Mouse (Mus musculus) embryonic facial prominence, embryonic 14.5 days (tissue): Measurements from ENCODE around the gene Exosc10. TPM values are rescaled to one million over a fixed set of nuclear protein-coding genes. Genes with fewer than 3 reads are reported as not detected.

Source experiments
- ATAC-seq: fragments of 200-750 bp; cut with Nextera tagmentation; 2 replicates; pipeline ENCODE4 v1.8.0; 2017; ENCODE audit warnings: low read depth, moderate number of reproducible peaks, moderate TSS enrichment
- DNase-seq: peaks from one replicate; pipeline ENCODE4 v3.0.0-alpha.2; 2015; ENCODE audit warnings: low spot score
- H3K27ac ChIP-seq: fragments of 300-500 bp; sonication (generic); replicated peaks from 2 replicates; pipeline ENCODE4 v1.5.1; 2014; ENCODE audit warnings: low read depth, mild to moderate bottlenecking, low read length, moderate library complexity
- H3K27me3 ChIP-seq: fragments of 300-500 bp; sonication (generic); replicated peaks from 2 replicates; pipeline ENCODE4 v1.6.1; 2014; ENCODE audit warnings: low read length; ENCODE audit not compliant: control insufficient read depth, insufficient read depth
- H3K36me3 ChIP-seq: fragments of 300-500 bp; sonication (generic); 2 replicates; pipeline ENCODE4 v1.6.1; 2014; ENCODE audit warnings: low read length, mixed read lengths; ENCODE audit not compliant: control insufficient read depth, insufficient read depth
- H3K4me1 ChIP-seq: fragments of 300-500 bp; sonication (generic); 2 replicates; pipeline ENCODE4 v1.6.1; 2014; ENCODE audit warnings: antibody characterized with exemption, low read length; ENCODE audit not compliant: control insufficient read depth, insufficient read depth
- H3K4me2 ChIP-seq: fragments of 300-500 bp; sonication (generic); 2 replicates; pipeline ENCODE4 v1.6.1; 2014; ENCODE audit warnings: low read depth, mild to moderate bottlenecking, low read length, moderate library complexity, mixed read lengths
- H3K4me3 ChIP-seq: fragments of 300-500 bp; sonication (generic); 2 replicates; pipeline ENCODE4 v1.5.1; 2014; ENCODE audit warnings: low read depth, mild to moderate bottlenecking, low read length
- H3K9ac ChIP-seq: fragments of 300-500 bp; sonication (generic); 2 replicates; pipeline ENCODE4 v1.6.1; 2014; ENCODE audit warnings: low read depth, mild to moderate bottlenecking, low read length, moderate library complexity, mixed read lengths
- H3K9me3 ChIP-seq: fragments of 300-500 bp; sonication (generic); 2 replicates; pipeline ENCODE4 v1.6.1; 2016; ENCODE audit warnings: low read length; ENCODE audit not compliant: control insufficient read depth
- WGBS: fragments of 180-500 bp; shearing (Covaris S2); extraction: QIAGEN DNeasy Blood & Tissue Kit; methylation state at CpG from one replicate; pipeline ENCODE4 v1.1.7; 2014; 5-methylcytosine and 5-hydroxymethylcytosine counted together
- polyA plus RNA-seq: library from polyadenylated mRNA; unstranded; fragments of >200 nt; fragmentation: Nextera tagmentation; extraction: Ambion mirVana; gene quantifications from 2 replicates; pipeline ENCODE4 v1.2.1, GENCODE M21; 2014

Gene Exosc10
- polyA plus RNA-seq = 80.9 and 90.7 TPM in 2 replicates

DNA sequence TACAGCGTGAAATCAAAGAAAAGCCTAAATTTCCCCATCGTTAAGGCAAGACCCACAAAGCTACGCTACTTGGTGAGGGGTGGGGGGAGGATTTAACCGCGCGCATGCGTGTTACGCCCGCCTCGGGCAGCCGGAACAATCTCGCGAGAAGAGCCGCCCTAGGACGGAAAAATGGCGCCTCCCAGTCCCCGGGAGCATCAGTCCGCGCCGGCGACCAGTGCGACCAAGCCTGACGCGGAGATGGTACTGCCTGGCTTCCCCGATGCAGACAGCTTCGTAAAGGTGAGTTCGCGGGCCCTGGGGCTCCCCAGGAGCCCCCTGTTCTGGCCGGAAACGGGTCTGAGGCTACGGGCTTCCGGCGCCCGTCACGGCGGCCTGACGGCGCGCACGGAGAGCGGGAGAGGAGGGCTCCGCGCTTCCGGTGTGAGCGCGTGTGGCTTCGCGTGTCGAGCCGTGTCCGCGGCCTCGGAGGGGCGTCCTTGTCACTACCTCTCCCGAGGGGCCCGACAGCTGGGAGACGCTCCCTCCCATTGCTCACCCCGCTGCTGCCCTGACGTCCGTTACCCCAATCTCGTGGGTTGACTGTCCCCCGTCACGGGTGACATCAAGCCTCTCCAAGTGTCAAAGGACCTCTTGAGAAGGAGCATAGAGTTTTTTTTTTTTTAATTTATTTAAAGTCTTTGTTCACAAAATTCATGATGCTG lies at the start of gene Exosc10:
Gene Exosc10 (plus strand): TSS at position 133 of the 704 bp plus-strand sequence.
- WGBS = under 1% methylated on average over 44 of the region's 63 CpGs

DNA sequence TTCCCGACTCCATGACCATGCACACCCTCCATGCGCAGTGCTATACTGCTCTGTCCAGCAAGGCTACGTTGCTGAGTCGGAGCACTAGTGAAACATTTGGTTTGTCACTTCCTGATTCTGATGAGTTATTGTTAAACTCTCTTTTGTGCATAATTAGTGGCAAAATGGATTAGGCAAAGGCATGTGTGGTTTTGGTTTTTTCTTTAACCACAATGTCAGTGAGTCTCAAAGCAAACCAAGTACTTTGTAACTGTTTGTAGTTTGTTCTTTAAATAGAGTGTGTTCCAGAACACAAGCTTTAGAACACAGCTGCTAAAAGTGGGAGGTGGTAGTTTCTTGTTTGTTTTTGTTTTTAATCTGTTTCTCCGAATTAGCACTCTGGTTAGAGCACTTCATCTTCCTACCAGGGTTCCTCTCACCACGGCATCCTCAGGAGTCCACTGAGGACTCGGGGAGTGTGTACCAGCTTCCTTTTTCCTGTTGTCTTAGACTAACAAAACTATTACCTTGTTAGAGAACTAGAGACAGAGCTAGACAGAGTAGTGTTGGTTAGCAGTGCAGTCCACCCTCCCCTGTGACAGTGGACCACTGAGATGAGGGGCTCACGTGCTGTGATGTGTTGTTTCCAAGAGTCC lies 48.7 kb upstream of the Exosc10 start:
- DNase-seq (no peak), ATAC-seq (no peak)
- H3K9me3 ChIP-seq = 0 out of 2 replicates have a peak, but pooled peaks cover 2% of the 10 kb centered on the region
- no peak overlapping the region for H3K4me2 ChIP-seq
- H3K4me1 ChIP-seq = 0 out of 2 replicates have a peak, but pooled peaks cover 5% of the 10 kb centered on the region
- WGBS = 75% methylated on average over 8 of the region's 8 CpGs
- no peak overlapping the region for H3K4me3 ChIP-seq
- H3K9ac ChIP-seq = no peak overlapping the region
- peak overlapping the region; percentile 58 for H3K27ac ChIP-seq
- H3K36me3 ChIP-seq = peaks cover 61% of the 10 kb centered on the region
- H3K27me3 ChIP-seq = no peaks in the 10 kb centered on the region

More for the DNA sequence above, at the start of gene Exosc10:
- peak within 1 kb of the TSS; percentile 77 for H3K4me2 ChIP-seq
- H3K4me3 ChIP-seq = peak within 1 kb of the TSS; percentile 91
- no peaks in the 10 kb centered on the region for H3K27me3 ChIP-seq
- H3K9me3 ChIP-seq = no peaks in the 10 kb centered on the region
- peaks cover 69% of the 10 kb centered on the region for H3K36me3 ChIP-seq
- peak; percentile 93 for DNase-seq
- peak; percentile 94 for ATAC-seq
- H3K4me1 ChIP-seq = no peaks in the 10 kb centered on the region
- peak within 1 kb of the TSS; percentile 97 for H3K9ac ChIP-seq
- peak within 1 kb of the TSS; percentile 96 for H3K27ac ChIP-seq

DNA sequence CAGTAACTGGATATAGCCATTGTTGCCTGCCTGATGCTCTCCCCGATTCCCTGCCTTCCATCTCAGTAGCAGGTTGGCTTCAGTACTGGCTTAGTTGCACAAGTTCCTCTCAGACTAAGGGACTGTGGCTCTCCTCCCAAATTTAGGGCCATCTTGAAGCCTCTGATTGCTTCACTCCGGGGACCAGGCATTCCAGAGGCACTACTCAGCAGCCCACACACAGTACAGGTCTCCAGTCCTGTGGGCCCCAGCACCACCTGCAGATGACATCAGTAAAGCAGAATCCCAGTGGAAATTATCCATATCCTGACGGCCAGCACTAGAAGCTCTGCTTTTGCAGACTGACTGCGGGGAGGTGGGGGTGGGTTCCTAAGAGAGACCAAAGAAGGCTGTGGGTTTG lies 47.5 kb upstream of the Exosc10 start:
- DNase-seq (peak; percentile 45), ATAC-seq (peak; percentile 74)
- peaks cover 62% of the 10 kb centered on the region for H3K36me3 ChIP-seq
- H3K4me3 ChIP-seq = no peak overlapping the region
- 0 out of 2 replicates have a peak, but pooled peaks cover 2% of the 10 kb centered on the region for H3K9me3 ChIP-seq
- H3K9ac ChIP-seq = no peak overlapping the region
- 69% methylated on average over 4 of the region's 4 CpGs for WGBS
- H3K27ac ChIP-seq = no peak overlapping the region; the same call in 1 of the 2 replicates
- H3K4me2 ChIP-seq = no peak overlapping the region
- 0 out of 2 replicates have a peak, but pooled peaks cover 5% of the 10 kb centered on the region for H3K4me1 ChIP-seq
- no peaks in the 10 kb centered on the region for H3K27me3 ChIP-seq

DNA sequence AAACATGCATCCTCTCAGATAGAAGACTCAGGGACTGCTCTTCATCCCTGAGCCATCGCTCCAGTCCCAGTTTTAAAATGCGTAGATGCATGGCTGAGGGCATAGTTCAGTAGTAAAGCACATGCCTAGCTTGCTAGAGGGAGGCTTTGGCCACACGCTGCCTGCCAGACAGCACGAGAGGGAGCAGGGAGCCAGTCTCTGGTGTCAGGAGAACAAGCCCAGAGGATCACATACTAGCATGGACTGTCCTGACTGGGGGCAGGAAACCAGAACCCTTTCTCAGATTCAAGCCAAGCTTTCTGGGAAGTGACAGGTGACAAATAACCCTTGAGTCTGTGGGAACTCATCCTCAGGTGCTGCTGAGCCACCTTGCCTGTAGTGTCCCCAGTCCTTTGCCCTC lies 46.9 kb upstream of the Exosc10 start:
- Histone ChIP-seq H3K36me3 (peaks cover 61% of the 10 kb centered on the region), H3K27ac (no peak overlapping the region), H3K4me1 (0 out of 2 replicates have a peak, but pooled peaks cover 5% of the 10 kb centered on the region), H3K4me2 (no peak overlapping the region), H3K27me3 (no peaks in the 10 kb centered on the region), H3K4me3 (no peak overlapping the region), H3K9me3 (0 out of 2 replicates have a peak, but pooled peaks cover 2% of the 10 kb centered on the region), H3K9ac (no peak overlapping the region)
- DNase-seq = no peak
- 89% methylated on average over 4 of the region's 4 CpGs for WGBS
- ATAC-seq = no peak

DNA sequence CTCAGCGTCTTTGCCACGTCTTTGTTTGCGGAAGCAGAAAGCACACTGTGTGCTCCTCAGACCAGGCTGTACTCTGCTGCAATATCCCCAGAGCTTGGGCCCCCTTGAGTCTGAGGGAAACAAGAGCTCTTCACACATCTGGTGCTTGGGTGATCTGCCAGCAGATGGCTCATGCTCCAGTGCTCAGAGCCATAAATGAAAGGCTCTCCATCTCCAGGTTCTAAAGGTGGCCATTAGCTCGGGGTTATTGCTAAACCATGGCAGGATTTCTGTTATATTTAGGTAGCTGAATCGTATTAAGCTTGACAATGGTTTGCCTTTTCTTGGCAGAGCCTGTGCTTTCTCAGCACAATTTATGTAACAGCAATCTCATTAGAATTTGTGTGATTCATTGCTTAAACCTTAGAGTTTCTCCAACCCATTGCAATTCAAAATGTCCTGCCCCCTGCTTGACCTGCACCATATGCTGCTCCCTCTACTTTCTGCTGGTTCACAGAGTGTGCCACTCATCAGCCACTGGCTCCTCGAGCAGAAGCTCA lies 45.1 kb upstream of the Exosc10 start:
- H3K4me1 ChIP-seq = 0 out of 2 replicates have a peak, but pooled peaks cover 5% of the 10 kb centered on the region
- H3K36me3 ChIP-seq = peaks cover 73% of the 10 kb centered on the region
- no peak overlapping the region for H3K4me2 ChIP-seq
- WGBS = 69% methylated on average over 6 of the region's 6 CpGs
- H3K27ac ChIP-seq = no peak overlapping the region
- H3K9ac ChIP-seq = no peak overlapping the region
- no peaks in the 10 kb centered on the region for H3K27me3 ChIP-seq
- no peak overlapping the region for H3K4me3 ChIP-seq
- DNase-seq (peak; percentile 51), ATAC-seq (no peak)
- 0 out of 2 replicates have a peak, but pooled peaks cover 2% of the 10 kb centered on the region for H3K9me3 ChIP-seq

DNA sequence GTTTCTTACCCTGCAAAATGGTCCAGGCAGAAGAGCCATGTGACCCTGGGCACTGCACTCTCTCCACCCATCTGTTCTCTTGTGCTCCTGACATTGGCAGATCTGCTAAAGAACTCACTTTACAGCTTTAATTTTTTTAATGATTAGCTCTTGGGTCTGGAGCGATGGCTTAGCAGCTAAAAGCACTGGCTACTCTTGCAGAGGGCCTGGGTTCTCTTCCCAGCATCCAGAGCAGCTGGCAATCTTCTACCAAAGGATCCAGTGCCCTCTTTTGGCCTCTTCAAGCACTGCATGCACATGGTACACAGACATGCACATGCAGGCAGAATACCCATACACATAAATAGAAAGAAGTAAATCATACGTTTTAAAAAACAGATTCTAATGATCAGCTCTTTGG lies 42.9 kb upstream of the Exosc10 start:
- Histone ChIP-seq H3K9me3 (no peaks in the 10 kb centered on the region), H3K9ac (no peak overlapping the region), H3K27me3 (no peaks in the 10 kb centered on the region), H3K36me3 (peaks cover 74% of the 10 kb centered on the region), H3K4me2 (no peak overlapping the region), H3K27ac (no peak overlapping the region), H3K4me3 (no peak overlapping the region), H3K4me1 (0 out of 2 replicates have a peak, but pooled peaks cover 5% of the 10 kb centered on the region)
- 98% methylated on average over 2 of the region's 2 CpGs for WGBS
- ATAC-seq (no peak), DNase-seq (no peak)

DNA sequence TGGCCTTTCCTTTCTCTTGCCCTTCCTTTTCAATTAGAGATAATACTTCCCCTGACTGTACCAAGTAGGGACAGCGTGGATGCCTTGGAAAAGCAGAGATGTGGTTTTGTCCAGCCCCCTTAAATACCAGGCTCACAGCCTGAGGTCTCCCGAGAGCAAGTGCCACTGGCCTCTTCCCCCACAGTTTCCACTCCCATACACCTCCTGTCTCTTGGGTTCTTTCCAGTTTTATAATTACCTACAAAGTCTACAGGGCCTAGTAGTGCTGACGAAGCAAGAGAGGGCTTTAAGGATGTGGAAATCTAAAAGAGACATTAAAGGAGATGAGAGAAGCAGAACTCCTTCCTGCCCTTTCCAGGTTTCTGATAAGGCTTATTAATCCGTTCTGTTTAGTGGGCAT lies 40.4 kb upstream of the Exosc10 start:
- WGBS = 49% methylated on average over 4 of the region's 4 CpGs
- Histone ChIP-seq H3K4me3 (no peak overlapping the region), H3K9ac (no peak overlapping the region), H3K9me3 (no peaks in the 10 kb centered on the region), H3K4me1 (no peaks in the 10 kb centered on the region), H3K4me2 (no peak overlapping the region), H3K27me3 (no peaks in the 10 kb centered on the region), H3K36me3 (peaks cover 75% of the 10 kb centered on the region), H3K27ac (no peak overlapping the region)
- DNase-seq (no peak), ATAC-seq (no peak)

DNA sequence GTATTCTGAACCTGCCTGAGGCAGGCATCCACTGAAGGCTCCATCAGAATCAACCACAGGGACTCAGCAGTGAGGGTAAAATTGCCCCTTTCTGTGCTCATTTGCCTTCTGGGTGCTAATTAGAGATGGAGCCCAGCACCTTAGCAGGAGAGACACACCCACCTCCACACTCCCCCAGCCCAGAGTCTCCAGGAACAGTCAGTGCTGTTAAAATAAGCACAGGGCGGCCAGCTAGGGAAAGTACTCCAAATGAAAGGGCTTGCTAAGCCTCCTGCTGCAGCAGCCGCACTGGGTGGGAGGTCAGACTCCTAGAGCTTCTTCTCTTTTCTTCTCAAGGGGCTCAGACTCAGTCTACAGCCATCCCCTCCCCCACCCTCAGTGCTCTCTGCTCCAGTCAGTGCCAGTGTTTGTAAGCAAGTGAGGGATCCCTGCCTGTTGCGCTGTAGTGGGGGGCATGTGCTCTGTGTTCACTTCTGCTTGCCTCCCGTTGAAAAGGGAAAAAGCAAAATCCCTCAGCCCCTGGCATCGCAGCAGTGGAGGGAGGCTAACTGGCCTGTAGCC lies 39.9 kb upstream of the Exosc10 start:
- Histone ChIP-seq H3K9me3 (no peaks in the 10 kb centered on the region), H3K4me3 (no peak overlapping the region), H3K4me2 (no peak overlapping the region), H3K9ac (no peak overlapping the region), H3K27me3 (no peaks in the 10 kb centered on the region), H3K36me3 (peaks cover 75% of the 10 kb centered on the region), H3K27ac (no peak overlapping the region), H3K4me1 (no peaks in the 10 kb centered on the region)
- DNase-seq (no peak), ATAC-seq (peak; percentile 50)
- 49% methylated on average over 5 of the region's 5 CpGs for WGBS
